Mouse (Mus musculus) regulatory T cell (primary cell): ENCODE data around the gene Hp.

ENCODE experiments used
- in situ Hi-C: fragments of 300-600 bp; cut with MboI, MseI; formaldehyde crosslinking; loops from one replicate; pipeline ENCODE4 v1.15.1; 2025; ENCODE audit warnings: high pct_unique_total_duplicates

Hp gene

DNA sequence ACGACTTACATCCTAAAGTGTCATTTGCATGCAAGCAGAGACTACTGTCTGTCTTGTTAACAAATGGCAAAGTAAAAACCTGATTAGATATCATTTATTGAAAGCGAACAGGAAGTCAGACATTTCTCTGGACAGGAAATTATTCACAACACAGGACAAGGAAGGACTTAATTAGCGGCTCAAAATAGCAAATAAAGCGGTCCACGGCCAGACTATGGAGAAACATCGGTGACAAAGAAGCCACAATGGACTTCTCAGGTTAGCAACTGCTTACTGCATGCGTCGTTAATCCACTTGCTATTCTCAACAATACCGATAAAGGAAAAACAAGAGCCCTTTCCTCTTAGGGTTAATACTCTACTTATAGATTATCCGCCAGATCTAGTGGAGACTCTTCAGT, 14.2 kb downstream of the Hp start:
- in situ Hi-C loops: loop anchor here (25.0 kb wide), 1 partner anchor 1048 kb away; the partner anchor contains the start of gene Vac14

DNA sequence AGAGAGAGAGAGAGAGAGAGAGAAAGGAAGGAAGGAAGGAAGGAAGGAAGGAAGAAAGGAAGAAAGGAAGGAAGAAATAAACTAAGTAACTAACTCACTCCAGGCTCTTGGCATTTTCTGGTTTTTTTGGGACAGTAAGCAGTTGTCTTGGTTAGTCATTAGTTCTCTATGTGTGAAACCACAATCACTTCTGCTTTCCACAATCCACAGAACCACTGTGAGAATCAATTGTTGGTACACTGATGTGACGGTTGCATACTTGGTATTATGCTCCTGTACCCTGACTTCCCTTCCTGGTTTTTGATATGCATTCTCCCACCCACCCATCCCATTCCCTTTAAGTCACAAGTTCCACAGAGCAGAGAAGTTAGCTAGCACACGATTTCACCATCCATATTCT, 15.1 kb downstream of the Hp start:
- in situ Hi-C loops: loop anchor here (25.0 kb wide), 1 partner anchor 1048 kb away; the partner anchor contains the start of gene Vac14

DNA sequence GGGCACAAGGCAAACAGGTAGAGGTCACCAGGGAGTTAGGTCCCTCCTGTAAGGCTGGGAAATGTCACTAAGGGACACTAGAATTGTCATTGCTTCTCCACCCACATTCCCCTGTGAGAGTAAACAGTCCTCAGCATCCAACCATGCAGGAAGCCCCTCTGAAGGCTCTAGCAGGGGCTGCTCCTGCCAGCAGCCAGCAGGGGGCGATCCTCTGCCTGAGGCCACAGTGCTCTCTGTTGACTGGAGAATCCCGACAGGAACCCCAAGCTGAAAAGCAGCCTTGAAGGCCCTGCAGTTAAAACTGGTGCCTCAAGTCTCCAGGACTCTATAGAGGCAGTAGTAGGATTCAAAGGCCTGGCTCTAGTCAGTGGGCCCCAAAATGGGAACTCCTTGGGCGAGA, 27.3 kb downstream of the Hp start:
- in situ Hi-C loops: loop anchor here (25.0 kb wide), 1 partner anchor 1061 kb away; the partner anchor contains the start of gene Vac14

DNA sequence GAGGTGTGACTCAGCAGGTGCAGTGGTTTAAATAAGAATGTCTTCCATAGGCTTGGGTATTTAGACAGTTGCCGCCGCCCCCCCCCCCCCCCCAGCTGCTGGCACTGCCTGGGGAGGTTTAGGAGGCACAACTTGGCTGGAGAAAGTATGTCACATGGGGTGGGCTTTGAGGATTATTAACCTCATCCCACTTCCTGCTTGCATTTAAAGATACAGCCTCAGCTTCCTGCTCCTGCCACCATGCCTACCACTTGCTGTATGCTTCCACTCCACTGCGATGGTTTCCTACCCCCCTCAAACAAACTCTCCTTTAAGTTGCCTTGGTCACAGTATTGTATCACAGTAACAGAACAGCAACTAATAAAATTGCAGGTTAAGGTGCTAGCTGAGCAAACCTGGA, 34.9 kb downstream of the Hp start:
- in situ Hi-C loops: no loop called here

DNA sequence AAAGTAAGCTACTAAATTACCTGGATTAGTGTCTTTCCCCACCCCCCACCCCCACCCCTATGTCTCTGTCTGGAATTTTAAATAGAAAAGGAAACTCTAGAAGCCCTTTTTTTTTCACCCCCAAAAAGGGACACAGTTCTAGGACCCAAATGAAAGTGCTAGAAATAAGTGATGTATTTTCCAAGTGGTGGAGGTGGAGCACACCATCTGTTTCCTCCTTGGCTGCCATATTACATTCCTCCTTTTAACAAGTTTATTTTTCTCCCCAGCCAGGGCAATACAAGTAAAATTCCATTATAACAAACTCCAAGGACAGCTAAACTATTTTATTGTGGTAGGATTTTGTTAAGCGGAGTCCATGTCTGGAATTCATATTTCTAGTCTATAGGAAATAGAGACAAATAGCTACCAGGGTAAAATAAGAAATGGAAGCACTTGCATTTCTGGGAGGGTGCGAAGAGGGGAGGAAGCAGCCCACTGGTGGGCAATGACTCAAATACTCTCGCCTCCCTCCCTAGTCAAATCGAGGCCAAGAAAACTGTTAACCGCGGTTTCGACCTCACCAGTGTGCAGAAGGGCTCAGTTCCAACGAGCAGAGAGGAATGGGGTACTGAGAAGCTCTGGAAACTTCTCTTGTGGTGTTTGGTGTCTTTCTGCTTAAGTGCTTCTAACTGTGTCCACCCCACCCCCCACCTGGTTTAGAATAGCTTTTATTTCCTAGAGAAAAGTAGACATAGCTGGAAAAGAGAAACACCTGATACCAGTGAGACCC, 36.0 kb downstream of the Hp start:
- in situ Hi-C loops: no loop called here

DNA sequence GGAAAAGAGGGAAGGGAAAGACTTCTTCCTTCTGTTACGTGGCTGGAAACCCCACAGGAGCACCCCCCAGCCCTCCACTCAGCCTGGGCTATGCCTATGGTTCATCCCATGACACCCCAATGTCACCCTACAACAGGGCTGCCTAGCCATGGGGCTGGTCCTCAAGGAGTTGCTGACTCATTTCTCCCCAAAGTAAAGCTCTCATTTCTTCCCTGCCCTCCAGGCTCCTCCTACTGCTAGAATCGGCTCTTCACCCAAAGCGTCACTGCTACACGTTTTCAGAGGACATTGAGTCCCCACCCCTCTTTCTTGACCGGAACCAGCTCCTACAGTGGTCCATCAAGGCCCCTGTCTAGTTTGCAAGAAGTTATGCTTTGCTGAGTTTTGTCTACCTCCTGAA, 36.8 kb downstream of the Hp start:
- in situ Hi-C loops: no loop called here

DNA sequence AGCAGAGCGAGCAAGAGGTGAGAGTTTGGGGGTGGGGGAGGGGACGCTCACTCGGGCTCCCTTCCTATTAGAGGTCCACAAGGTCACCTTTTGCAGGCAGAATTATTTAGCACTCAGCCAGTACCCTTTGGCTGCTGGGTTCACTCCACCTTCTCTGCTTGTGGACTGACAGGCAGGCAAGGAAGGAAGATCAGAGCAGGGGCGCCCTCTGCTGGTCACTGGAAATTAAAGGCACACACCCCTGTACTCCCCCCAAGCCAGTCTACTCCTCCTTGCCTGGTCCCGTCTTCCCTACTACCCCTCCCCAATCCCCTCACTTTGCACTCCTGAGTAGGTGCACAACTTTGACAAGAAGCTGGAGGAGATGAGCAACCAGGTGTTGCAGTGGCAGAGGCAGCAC, 42.3 kb downstream of the Hp start:
- in situ Hi-C loops: no loop called here

DNA sequence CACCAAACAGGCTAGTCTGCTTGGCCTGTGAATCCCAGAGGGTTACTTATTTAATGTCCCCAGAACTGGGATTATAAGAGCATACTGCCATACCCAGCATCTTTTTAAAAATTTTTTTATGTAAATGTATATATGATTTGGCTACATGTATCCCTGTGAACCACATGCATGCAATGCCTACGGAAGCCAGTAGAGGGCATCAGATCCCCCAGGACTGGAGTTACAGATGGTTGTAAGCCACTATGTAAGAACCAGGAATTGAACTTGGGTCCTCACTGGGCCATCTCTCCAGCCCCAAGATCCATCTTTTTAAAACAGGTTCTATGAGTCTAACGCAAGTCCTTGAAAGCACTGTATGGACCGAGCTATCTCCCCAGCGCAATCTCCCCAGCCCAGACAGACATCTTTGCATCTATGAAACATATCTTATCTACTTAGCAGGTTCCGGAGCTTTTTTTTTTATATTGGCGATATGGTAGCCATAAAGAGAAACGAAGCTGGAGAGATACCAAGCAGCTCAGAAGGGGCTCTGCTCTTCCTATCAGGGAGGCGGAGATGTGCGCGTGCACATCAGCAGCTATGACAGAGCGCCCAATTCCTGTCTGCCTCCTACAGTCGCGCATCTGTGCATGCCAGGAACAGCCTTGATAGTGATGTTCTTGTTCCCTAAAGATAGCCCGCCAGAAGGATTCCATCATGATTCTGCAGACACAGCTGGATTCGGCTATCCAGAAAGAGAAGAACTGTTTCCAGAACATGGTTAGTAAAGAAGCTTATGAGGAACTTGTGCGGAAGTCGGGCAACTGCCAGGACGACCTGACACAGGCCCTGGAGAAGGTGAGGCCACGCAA, 43.6 kb downstream of the Hp start:
- in situ Hi-C loops: no loop called here
